Mouse (Mus musculus) lung, postnatal 0 days (tissue): Measurements from ENCODE around the gene Colgalt2. TPM values are rescaled to one million over a fixed set of nuclear protein-coding genes. Genes with fewer than 3 reads are reported as not detected.
"Not testable (repeated sequence)": the region's sequence is repeated elsewhere in the genome, so short reads cannot be mapped to it uniquely, and the experiment has no call there.

Source experiments
- ATAC-seq: fragments of 200-750 bp; cut with Nextera tagmentation; 2 replicates; pipeline ENCODE4 v1.8.0; 2017; ENCODE audit warnings: moderate library complexity
- DNase-seq: peaks from one replicate; pipeline ENCODE4 v3.0.0-alpha.2; 2016; ENCODE audit warnings: low spot score
- H3K27ac ChIP-seq: fragments of 300-500 bp; sonication (generic); 2 replicates; pipeline ENCODE4 v1.5.1; 2014; ENCODE audit warnings: antibody characterized with exemption, mild to moderate bottlenecking, low read length, mixed read lengths
- H3K27me3 ChIP-seq: fragments of 300-500 bp; sonication (generic); replicated peaks from 2 replicates; pipeline ENCODE4 v1.6.1; 2014; ENCODE audit warnings: low read length, mixed read lengths; ENCODE audit not compliant: insufficient read depth
- H3K36me3 ChIP-seq: fragments of 300-500 bp; sonication (generic); 2 replicates; pipeline ENCODE4 v1.6.1; 2014; ENCODE audit warnings: low read length, mixed read lengths; ENCODE audit not compliant: insufficient read depth
- H3K4me1 ChIP-seq: fragments of 300-500 bp; sonication (generic); 2 replicates; pipeline ENCODE4 v1.6.1; 2014; ENCODE audit warnings: antibody characterized with exemption, low read depth, low read length, mixed read lengths; ENCODE audit not compliant: insufficient read depth
- H3K4me2 ChIP-seq: fragments of 300-500 bp; sonication (generic); replicated peaks from 2 replicates; pipeline ENCODE4 v1.6.1; 2014; ENCODE audit warnings: low read depth, mild to moderate bottlenecking, low read length, moderate library complexity, mixed read lengths
- H3K4me3 ChIP-seq: fragments of 300-500 bp; sonication (generic); 2 replicates; pipeline ENCODE4 v1.5.1; 2014; ENCODE audit warnings: low read depth, low read length
- H3K9ac ChIP-seq: fragments of 300-500 bp; sonication (generic); replicated peaks from 2 replicates; pipeline ENCODE4 v1.6.1; 2014; ENCODE audit warnings: low read depth, mild to moderate bottlenecking
- H3K9me3 ChIP-seq: fragments of 300-500 bp; sonication (generic); 2 replicates; pipeline ENCODE4 v1.6.1; 2016; ENCODE audit warnings: low read length, mixed read lengths
- CTCF ChIP-seq: IDR thresholded peaks from 2 replicates; pipeline ENCODE4 v1.5.1; 2016; ENCODE audit warnings: antibody characterized with exemption, mild to moderate bottlenecking
- EP300 ChIP-seq: IDR thresholded peaks from 2 replicates; pipeline ENCODE4 v1.6.1; 2016; ENCODE audit warnings: antibody characterized with exemption, mild to moderate bottlenecking, control low read depth
- WGBS: fragments of 180-500 bp; shearing (Covaris S2); extraction: QIAGEN DNeasy Blood & Tissue Kit; methylation state at CpG from one replicate; pipeline ENCODE4 v1.1.7; 2014; 5-methylcytosine and 5-hydroxymethylcytosine counted together
- polyA plus RNA-seq: library from polyadenylated mRNA; unstranded; fragments of >200 nt; fragmentation: Nextera tagmentation; extraction: Ambion mirVana; gene quantifications from 2 replicates; pipeline ENCODE4 v1.2.1, GENCODE M21; 2015

Gene Colgalt2
- 3.3 and 3.6 TPM in 2 replicates for polyA plus RNA-seq

DNA sequence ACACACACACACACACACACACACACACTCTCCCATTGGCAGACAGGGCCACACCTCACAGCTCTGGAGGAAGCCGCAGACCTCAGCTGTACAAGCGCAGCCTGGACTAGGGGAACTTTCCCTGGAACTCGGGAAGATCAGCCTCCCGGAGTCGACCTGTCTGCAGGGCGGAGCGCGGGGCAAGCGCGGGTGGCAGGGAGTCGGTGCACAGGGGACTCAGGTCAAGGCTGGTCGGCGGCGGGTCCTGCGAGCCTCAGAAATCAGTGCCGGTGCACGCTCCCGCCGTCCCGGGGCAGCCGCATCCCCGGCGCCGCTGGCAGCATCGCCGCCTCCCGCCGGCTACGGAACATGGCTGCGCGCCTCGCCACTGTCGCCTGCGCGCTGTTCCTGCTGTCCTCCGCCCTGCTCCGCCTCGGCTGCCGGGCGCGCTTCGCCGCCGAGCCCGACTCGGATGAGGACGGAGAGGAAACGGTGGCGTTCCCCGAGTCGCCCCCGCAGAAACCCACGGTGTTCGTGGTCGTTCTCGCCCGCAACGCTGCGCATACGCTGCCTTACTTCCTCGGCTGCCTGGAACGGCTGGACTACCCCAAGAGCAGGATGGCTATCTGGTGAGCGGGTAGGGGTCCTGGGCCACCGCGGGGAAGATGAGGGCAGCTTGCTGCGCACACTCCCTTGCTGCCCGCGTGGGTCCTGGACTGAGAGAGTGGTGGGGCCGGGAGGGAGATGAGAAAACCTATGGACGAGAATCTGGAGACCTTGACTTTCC, at the start of gene Colgalt2:
Gene Colgalt2, plus strand, starts transcription at position 41 of the 766 bp plus-strand sequence.
- TF ChIP-seq CTCF (no peak), EP300 (no peak)
- Histone ChIP-seq H3K4me3 (peak within 1 kb of the TSS; percentile 56), H3K27me3 (no peaks in the 10 kb centered on the region; the same call in 1 of the 2 replicates), H3K4me2 (peak within 1 kb of the TSS; percentile 97), H3K4me1 (no peaks in the 10 kb centered on the region), H3K27ac (0 out of 2 replicates have a peak within 1 kb of the TSS, but pooled peaks have one; percentile 14), H3K9me3 (no peaks in the 10 kb centered on the region), H3K36me3 (no peaks in the 10 kb centered on the region), H3K9ac (peak within 1 kb of the TSS; percentile 32; the same call in 1 of the 2 replicates)
- 2% methylated on average over 52 of the region's 70 CpGs for WGBS
- peak; percentile 76 for ATAC-seq
- DNase-seq: peak; percentile 46

DNA sequence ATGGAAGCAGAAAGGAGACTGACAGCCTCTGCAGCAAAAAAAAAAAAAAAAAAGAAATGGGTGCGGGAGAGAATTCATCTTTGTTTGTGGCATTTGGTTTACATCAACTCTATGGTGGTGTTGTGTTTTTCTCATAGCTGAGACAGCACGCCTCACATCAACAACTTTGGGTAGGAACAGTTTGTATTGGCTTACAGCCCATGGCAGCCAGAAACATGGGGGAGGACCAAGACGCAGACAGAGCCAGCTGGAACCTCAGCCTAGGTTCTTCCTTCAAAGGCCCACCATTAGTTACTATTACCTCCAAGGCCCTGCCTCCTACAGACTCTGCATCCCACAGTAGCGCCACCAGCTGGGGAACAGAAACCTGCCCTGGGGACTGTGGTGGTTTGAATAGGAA, 42.9 kb upstream of the Colgalt2 start:
- no peak overlapping the region for H3K9ac ChIP-seq
- WGBS: 54% methylated on average over 4 of the region's 4 CpGs
- peak; percentile 33 for DNase-seq
- no peaks in the 10 kb centered on the region for H3K27me3 ChIP-seq
- H3K36me3 ChIP-seq: no peaks in the 10 kb centered on the region
- H3K9me3 ChIP-seq: no peaks in the 10 kb centered on the region
- ATAC-seq: no peak
- no peaks in the 10 kb centered on the region for H3K4me1 ChIP-seq
- no peak overlapping the region for H3K27ac ChIP-seq
- no peak overlapping the region for H3K4me3 ChIP-seq
- no peak overlapping the region for H3K4me2 ChIP-seq
- TF ChIP-seq EP300: no peak
- TF ChIP-seq CTCF: no peak

- Histone ChIP-seq H3K4me2 (no peak overlapping the region; the same call in 1 of the 2 replicates), H3K9me3 (no peaks in the 10 kb centered on the region), H3K27me3 (no peaks in the 10 kb centered on the region), H3K9ac (no peak overlapping the region), H3K27ac (no peak overlapping the region), H3K4me3 (no peak overlapping the region), H3K4me1 (no peaks in the 10 kb centered on the region; the same call in 1 of the 2 replicates), H3K36me3 (no peaks in the 10 kb centered on the region)
- ATAC-seq (peak; percentile 28), DNase-seq (peak; percentile 23)
- no peak for TF ChIP-seq EP300
- TF ChIP-seq CTCF: peak; percentile 42
- WGBS: 45% methylated on average over 13 of the region's 13 CpGs
These were observed 31.1 kb upstream of the Colgalt2 start for GRCm38 (mm10) chr1:152368311-152369088.

GRCm38 (mm10) chr1:152369139-152369538, 30.5 kb upstream of the Colgalt2 start:
- Histone ChIP-seq H3K4me3 (no peak overlapping the region), H3K27me3 (no peaks in the 10 kb centered on the region), H3K9ac (no peak overlapping the region), H3K36me3 (no peaks in the 10 kb centered on the region), H3K4me2 (no peak overlapping the region; the same call in 1 of the 2 replicates), H3K27ac (no peak overlapping the region), H3K9me3 (no peaks in the 10 kb centered on the region), H3K4me1 (no peaks in the 10 kb centered on the region; the same call in 1 of the 2 replicates)
- ATAC-seq (peak; percentile 68), DNase-seq (peak; percentile 84)
- TF ChIP-seq CTCF (peak; percentile 90), EP300 (no peak)
- 16% methylated on average over 4 of the region's 4 CpGs for WGBS

DNA sequence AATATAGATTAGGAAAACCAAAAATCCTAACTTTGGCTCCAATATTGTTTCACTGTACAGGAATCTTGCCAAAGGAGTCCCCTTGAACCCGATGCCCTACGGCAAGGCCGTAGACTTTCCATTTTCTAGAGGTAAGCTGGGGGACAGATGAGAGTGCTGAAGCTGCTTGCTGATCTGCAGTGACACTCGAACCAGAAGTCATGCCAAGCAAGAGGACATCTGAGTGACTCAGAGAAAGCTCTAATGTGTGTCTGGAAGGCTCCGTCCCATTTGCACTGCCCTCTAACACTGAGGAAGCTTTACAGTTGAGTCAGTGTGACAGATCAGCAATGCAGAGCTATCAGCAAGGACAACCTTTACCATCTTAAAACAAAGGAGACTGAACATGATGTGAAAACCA, 21.3 kb upstream of the Colgalt2 start:
- Histone ChIP-seq H3K9ac (no peak overlapping the region), H3K9me3 (no peaks in the 10 kb centered on the region), H3K27ac (no peak overlapping the region), H3K27me3 (no peaks in the 10 kb centered on the region), H3K36me3 (no peaks in the 10 kb centered on the region), H3K4me1 (no peaks in the 10 kb centered on the region), H3K4me2 (no peak overlapping the region), H3K4me3 (no peak overlapping the region)
- no peak for ATAC-seq
- no peak for DNase-seq
- 85% methylated on average over 5 of the region's 5 CpGs for WGBS
- TF ChIP-seq CTCF: no peak
- TF ChIP-seq EP300: no peak

GRCm38 (mm10) chr1:152384589-152384988, 15.0 kb upstream of the Colgalt2 start:
- 93% methylated on average over 1 of the region's 1 CpGs for WGBS
- Histone ChIP-seq H3K9ac (no peak overlapping the region), H3K4me1 (no peaks in the 10 kb centered on the region), H3K9me3 (no peaks in the 10 kb centered on the region), H3K27ac (no peak overlapping the region), H3K4me2 (no peak overlapping the region), H3K4me3 (no peak overlapping the region), H3K27me3 (no peaks in the 10 kb centered on the region), H3K36me3 (no peaks in the 10 kb centered on the region)
- no peak for ATAC-seq
- TF ChIP-seq EP300 (no peak), CTCF (no peak)
- no peak for DNase-seq

DNA sequence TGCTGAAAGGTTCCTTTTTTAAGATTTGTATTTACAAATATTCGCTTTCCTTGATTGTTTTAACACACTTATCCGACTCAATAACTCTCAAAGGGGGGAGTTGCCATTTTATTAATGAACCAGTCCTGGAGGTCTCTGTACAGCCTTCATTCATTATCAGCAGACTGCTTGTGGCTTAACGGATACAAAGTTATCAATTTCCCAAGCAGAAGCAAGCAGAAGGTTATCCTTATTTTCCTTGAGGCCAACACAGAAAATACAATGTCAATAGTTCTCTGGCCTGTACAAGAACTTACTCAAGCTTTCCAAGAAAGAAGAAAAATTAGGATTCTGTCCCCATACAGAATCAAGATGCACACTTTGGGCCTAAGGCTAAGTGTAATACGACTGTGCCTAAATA, 13.9 kb upstream of the Colgalt2 start:
- Histone ChIP-seq H3K4me3 (peak overlapping the region; percentile 83), H3K9ac (peak overlapping the region; percentile 46; the same call in 1 of the 2 replicates), H3K4me2 (peak overlapping the region; percentile 69)
- not testable (repeated sequence) for H3K4me1 ChIP-seq, H3K27ac ChIP-seq, DNase-seq, H3K27me3 ChIP-seq, ATAC-seq, H3K9me3 ChIP-seq, H3K36me3 ChIP-seq
- 23% methylated on average over 2 of the region's 4 CpGs for WGBS
